Mouse (Mus musculus) lung, embryonic 14.5 days (tissue): ENCODE measurements around the gene Cux1. TPM values are rescaled to one million over a fixed set of nuclear protein-coding genes. Genes with fewer than 3 reads are reported as not detected.

Experiments used
- ATAC-seq: fragments of 200-750 bp; cut with Nextera tagmentation; 2 replicates; pipeline ENCODE4 v1.8.0; 2017; ENCODE audit warnings: mild to moderate bottlenecking, moderate TSS enrichment, moderate library complexity; ENCODE audit not compliant: insufficient read depth
- DNase-seq: peaks from one replicate; pipeline ENCODE4 v3.0.0-alpha.2; 2015
- H3K27ac ChIP-seq: fragments of 300-500 bp; sonication (generic); 2 replicates; pipeline ENCODE4 v1.5.1; 2014; ENCODE audit warnings: low read depth, mild to moderate bottlenecking, moderate library complexity
- H3K27me3 ChIP-seq: fragments of 300-500 bp; sonication (generic); 2 replicates; pipeline ENCODE4 v1.6.1; 2014; ENCODE audit warnings: low read length, control low read depth; ENCODE audit not compliant: insufficient read depth
- H3K36me3 ChIP-seq: fragments of 300-500 bp; sonication (generic); 2 replicates; pipeline ENCODE4 v1.6.1; 2014; ENCODE audit warnings: control low read depth; ENCODE audit not compliant: insufficient read depth
- H3K4me1 ChIP-seq: fragments of 300-500 bp; sonication (generic); 2 replicates; pipeline ENCODE4 v1.6.1; 2014; ENCODE audit warnings: antibody characterized with exemption, control low read depth; ENCODE audit not compliant: insufficient read depth
- H3K4me2 ChIP-seq: fragments of 300-500 bp; sonication (generic); 2 replicates; pipeline ENCODE4 v1.6.1; 2014; ENCODE audit warnings: mild to moderate bottlenecking
- H3K4me3 ChIP-seq: fragments of 300-500 bp; sonication (generic); 2 replicates; pipeline ENCODE4 v1.5.1; 2014; ENCODE audit warnings: low read depth, low read length
- H3K9ac ChIP-seq: fragments of 300-500 bp; sonication (generic); 2 replicates; pipeline ENCODE4 v1.6.1; 2014
- H3K9me3 ChIP-seq: fragments of 300-500 bp; sonication (generic); 2 replicates; pipeline ENCODE4 v1.6.1; 2016; ENCODE audit warnings: low read depth, low read length, control low read depth
- CTCF ChIP-seq: IDR thresholded peaks from 2 replicates; pipeline ENCODE4 v1.5.1; 2016; ENCODE audit warnings: antibody characterized with exemption, low read depth
- WGBS: fragments of 180-500 bp; shearing (Covaris S2); extraction: QIAGEN DNeasy Blood & Tissue Kit; methylation state at CpG from one replicate; pipeline ENCODE4 v1.1.7; 2014; 5-methylcytosine and 5-hydroxymethylcytosine counted together
- polyA plus RNA-seq: library from polyadenylated mRNA; unstranded; fragments of >200 nt; fragmentation: Nextera tagmentation; extraction: Ambion mirVana; gene quantifications from 2 replicates; pipeline ENCODE4 v1.2.1, GENCODE M21; 2014

The Cux1 gene
- polyA plus RNA-seq, 1 experiment from 2014 or later, result 104 TPM

- no peak for DNase-seq
- Histone ChIP-seq H3K27ac (peak overlapping the region; percentile 56; the same call in 1 of the 2 replicates), H3K9ac (no peak overlapping the region), H3K9me3 (no peaks in the 10 kb centered on the region), H3K27me3 (no peaks in the 10 kb centered on the region), H3K36me3 (0 out of 2 replicates have a peak, but pooled peaks cover 2% of the 10 kb centered on the region), H3K4me1 (peaks cover 43% of the 10 kb centered on the region), H3K4me3 (no peak overlapping the region), H3K4me2 (no peak overlapping the region)
- ATAC-seq, result no peak
- WGBS, result 47% methylated on average over 11 of the region's 11 CpGs
- TF ChIP-seq CTCF, result no peak
Measured at GRCm38 (mm10) chr5:136465770-136466406, 101.4 kb downstream of the Cux1 start.

- Histone ChIP-seq H3K9ac (no peak overlapping the region), H3K27me3 (no peaks in the 10 kb centered on the region), H3K4me1 (peaks cover 43% of the 10 kb centered on the region), H3K36me3 (0 out of 2 replicates have a peak, but pooled peaks cover 2% of the 10 kb centered on the region), H3K4me3 (no peak overlapping the region), H3K4me2 (no peak overlapping the region), H3K27ac (peak overlapping the region; percentile 56; the same call in 1 of the 2 replicates), H3K9me3 (no peaks in the 10 kb centered on the region)
- DNase-seq (no peak), ATAC-seq (no peak)
- no peak for TF ChIP-seq CTCF
- 50% methylated on average over 5 of the region's 5 CpGs for WGBS
Measured at GRCm38 (mm10) chr5:136465366-136465765, 101.9 kb downstream of the Cux1 start.

GRCm38 (mm10) chr5:136464849-136465248 lies 102.4 kb downstream of the Cux1 start:
- Histone ChIP-seq H3K27ac (no peak overlapping the region), H3K9ac (peak overlapping the region; percentile 13; the same call in 1 of the 2 replicates), H3K36me3 (0 out of 2 replicates have a peak, but pooled peaks cover under 1% of the 10 kb centered on the region), H3K9me3 (no peaks in the 10 kb centered on the region), H3K4me1 (peaks cover 42% of the 10 kb centered on the region), H3K27me3 (no peaks in the 10 kb centered on the region), H3K4me3 (no peak overlapping the region), H3K4me2 (no peak overlapping the region)
- 52% methylated on average over 3 of the region's 3 CpGs for WGBS
- no peak for ATAC-seq
- no peak for DNase-seq
- no peak for TF ChIP-seq CTCF

- Histone ChIP-seq H3K9ac (peak overlapping the region; percentile 13; the same call in 1 of the 2 replicates), H3K36me3 (no peaks in the 10 kb centered on the region), H3K4me2 (no peak overlapping the region), H3K9me3 (no peaks in the 10 kb centered on the region), H3K27ac (0 out of 2 replicates have a peak overlapping the region, but pooled peaks have one; percentile 13), H3K4me3 (no peak overlapping the region), H3K27me3 (no peaks in the 10 kb centered on the region), H3K4me1 (peaks cover 39% of the 10 kb centered on the region)
- no peak for ATAC-seq
- TF ChIP-seq CTCF, result no peak
- WGBS, result 38% methylated on average over 2 of the region's 2 CpGs
- DNase-seq, result peak; percentile 70
Measured at GRCm38 (mm10) chr5:136464128-136464527, 103.2 kb downstream of the Cux1 start.

- H3K9me3 ChIP-seq, result no peaks in the 10 kb centered on the region
- no peaks in the 10 kb centered on the region for H3K36me3 ChIP-seq
- 49% methylated on average over 6 of the region's 6 CpGs for WGBS
- no peak overlapping the region for H3K4me3 ChIP-seq
- no peak for TF ChIP-seq CTCF
- DNase-seq, result no peak
- 0 out of 2 replicates have a peak overlapping the region, but pooled peaks have one; percentile 9 for H3K27ac ChIP-seq
- H3K4me1 ChIP-seq, result peaks cover 29% of the 10 kb centered on the region
- H3K9ac ChIP-seq, result no peak overlapping the region
- ATAC-seq, result no peak
- H3K4me2 ChIP-seq, result no peak overlapping the region
- no peaks in the 10 kb centered on the region for H3K27me3 ChIP-seq
Measured at GRCm38 (mm10) chr5:136462613-136463012, 104.7 kb downstream of the Cux1 start.

- Histone ChIP-seq H3K9me3 (no peaks in the 10 kb centered on the region), H3K9ac (no peak overlapping the region), H3K27ac (no peak overlapping the region), H3K27me3 (no peaks in the 10 kb centered on the region), H3K4me2 (no peak overlapping the region), H3K4me3 (no peak overlapping the region), H3K4me1 (peaks cover 14% of the 10 kb centered on the region), H3K36me3 (no peaks in the 10 kb centered on the region)
- ATAC-seq (no peak), DNase-seq (no peak)
- TF ChIP-seq CTCF, result no peak
- WGBS, result 87% methylated on average over 6 of the region's 6 CpGs
Measured at GRCm38 (mm10) chr5:136459901-136460300, 107.4 kb downstream of the Cux1 start.

GRCm38 (mm10) chr5:136458893-136459499 lies 108.3 kb downstream of the Cux1 start:
- Histone ChIP-seq H3K4me3 (no peak overlapping the region), H3K36me3 (no peaks in the 10 kb centered on the region), H3K27me3 (no peaks in the 10 kb centered on the region), H3K4me1 (peaks cover 7% of the 10 kb centered on the region), H3K27ac (peak overlapping the region; percentile 56), H3K9ac (no peak overlapping the region), H3K4me2 (no peak overlapping the region), H3K9me3 (no peaks in the 10 kb centered on the region)
- no peak for TF ChIP-seq CTCF
- DNase-seq (no peak), ATAC-seq (no peak)
- WGBS, result 47% methylated on average over 11 of the region's 11 CpGs
